Mouse (Mus musculus): ENCODE results near the gene Cpne9. TPM values are rescaled to one million over a fixed set of nuclear protein-coding genes. Genes with fewer than 3 reads are reported as not detected.

Gene Cpne9
- polyA plus RNA-seq (2012; ENCODE audit: insufficient read depth, insufficient read length, missing spikeins), result 0.44 and 0.71 TPM in 2 replicates

GRCm38 (mm10) chr6:113282101-113282802, at the start of gene Cpne9:
TSS of gene Cpne9 (plus strand) at chr6:113282307.
- Histone ChIP-seq H3K4me3 (ENCODE audit: insufficient read depth, low read depth, low read length) (no peak within 1 kb of the TSS), H3K27ac (replicated peaks; ENCODE audit: low read depth, low read length) (no peak within 1 kb of the TSS), H3K4me1 (ENCODE audit: control insufficient read depth, insufficient read depth, insufficient read length, low read length) (peaks cover 3% of the 10 kb centered on the region; the same call in 1 of the 2 replicates)

GRCm38 (mm10) chr6:113235141-113235540, 47.0 kb upstream of the Cpne9 start:
- Histone ChIP-seq H3K4me1 (ENCODE audit: control insufficient read depth, insufficient read depth, insufficient read length, low read length) (peaks cover 7% of the 10 kb centered on the region; the same call in 1 of the 2 replicates), H3K4me3 (ENCODE audit: insufficient read depth, low read depth, low read length) (no peak overlapping the region), H3K27ac (replicated peaks; ENCODE audit: low read depth, low read length) (no peak overlapping the region)

GRCm38 (mm10) chr6:113237542-113238270, 44.4 kb upstream of the Cpne9 start, which contains the start of gene Mtmr14:
TSS of gene Mtmr14 (plus strand) at chr6:113237843.
- Histone ChIP-seq H3K4me3 (ENCODE audit: insufficient read depth, low read depth, low read length) (peak within 1 kb of the TSS; percentile 77), H3K27ac (replicated peaks; ENCODE audit: low read depth, low read length) (peak within 1 kb of the TSS; percentile 53), H3K4me1 (ENCODE audit: control insufficient read depth, insufficient read depth, insufficient read length, low read length) (peaks cover 7% of the 10 kb centered on the region; the same call in 1 of the 2 replicates)

- Histone ChIP-seq H3K4me1 (ENCODE audit: control insufficient read depth, insufficient read depth, insufficient read length, low read length) (peaks cover 7% of the 10 kb centered on the region; the same call in 1 of the 2 replicates), H3K27ac (replicated peaks; ENCODE audit: low read depth, low read length) (peak overlapping the region; percentile 31; the same call in 1 of the 2 replicates), H3K4me3 (ENCODE audit: insufficient read depth, low read depth, low read length) (peak overlapping the region; percentile 77)
Measured at GRCm38 (mm10) chr6:113238442-113238841, 43.7 kb upstream of the Cpne9 start.

GRCm38 (mm10) chr6:113242753-113243152, 39.4 kb upstream of the Cpne9 start:
- H3K4me3 ChIP-seq (ENCODE audit: insufficient read depth, low read depth, low read length), result no peak overlapping the region
- peaks cover 10% of the 10 kb centered on the region; the same call in 1 of the 2 replicates for H3K4me1 ChIP-seq (ENCODE audit: control insufficient read depth, insufficient read depth, insufficient read length, low read length)
- H3K27ac ChIP-seq (replicated peaks; ENCODE audit: low read depth, low read length), result no peak overlapping the region

GRCm38 (mm10) chr6:113245585-113245984, 36.5 kb upstream of the Cpne9 start:
- Histone ChIP-seq H3K4me3 (ENCODE audit: insufficient read depth, low read depth, low read length) (no peak overlapping the region), H3K27ac (replicated peaks; ENCODE audit: low read depth, low read length) (no peak overlapping the region), H3K4me1 (ENCODE audit: control insufficient read depth, insufficient read depth, insufficient read length, low read length) (peaks cover 5% of the 10 kb centered on the region; the same call in 1 of the 2 replicates)

GRCm38 (mm10) chr6:113250786-113251185, 31.3 kb upstream of the Cpne9 start:
- no peak overlapping the region for H3K27ac ChIP-seq (replicated peaks; ENCODE audit: low read depth, low read length)
- H3K4me3 ChIP-seq (ENCODE audit: insufficient read depth, low read depth, low read length), result no peak overlapping the region
- H3K4me1 ChIP-seq (ENCODE audit: control insufficient read depth, insufficient read depth, insufficient read length, low read length), result peaks cover 5% of the 10 kb centered on the region; the same call in 1 of the 2 replicates

- H3K4me3 ChIP-seq (ENCODE audit: insufficient read depth, low read depth, low read length), result no peak overlapping the region
- H3K27ac ChIP-seq (replicated peaks; ENCODE audit: low read depth, low read length), result no peak overlapping the region
Measured at GRCm38 (mm10) chr6:113251921-113252320, 30.2 kb upstream of the Cpne9 start.

GRCm38 (mm10) chr6:113254899-113255298, 27.2 kb upstream of the Cpne9 start:
- H3K4me1 ChIP-seq (ENCODE audit: control insufficient read depth, insufficient read depth, insufficient read length, low read length), result no peaks in the 10 kb centered on the region
- no peak overlapping the region for H3K27ac ChIP-seq (replicated peaks; ENCODE audit: low read depth, low read length)
- H3K4me3 ChIP-seq (ENCODE audit: insufficient read depth, low read depth, low read length), result no peak overlapping the region

More at GRCm38 (mm10) chr6:113251921-113252320, 30.2 kb upstream of the Cpne9 start:
- H3K4me1 ChIP-seq (ENCODE audit: control insufficient read depth, insufficient read depth, insufficient read length, low read length), result peaks cover 2% of the 10 kb centered on the region; the same call in 1 of the 2 replicates

- Histone ChIP-seq H3K27ac (replicated peaks; ENCODE audit: low read depth, low read length) (no peak overlapping the region), H3K4me1 (ENCODE audit: control insufficient read depth, insufficient read depth, insufficient read length, low read length) (0 out of 2 replicates have a peak, but pooled peaks cover 2% of the 10 kb centered on the region), H3K4me3 (ENCODE audit: insufficient read depth, low read depth, low read length) (no peak overlapping the region)
Measured at GRCm38 (mm10) chr6:113261174-113261858, 20.8 kb upstream of the Cpne9 start.

- Histone ChIP-seq H3K4me3 (ENCODE audit: insufficient read depth, low read depth, low read length) (no peak overlapping the region), H3K4me1 (ENCODE audit: control insufficient read depth, insufficient read depth, insufficient read length, low read length) (peaks cover 13% of the 10 kb centered on the region), H3K27ac (replicated peaks; ENCODE audit: low read depth, low read length) (no peak overlapping the region)
Measured at GRCm38 (mm10) chr6:113263531-113263930, 18.6 kb upstream of the Cpne9 start.

GRCm38 (mm10) chr6:113264429-113264828, 17.7 kb upstream of the Cpne9 start:
- no peak overlapping the region for H3K4me3 ChIP-seq (ENCODE audit: insufficient read depth, low read depth, low read length)
- H3K4me1 ChIP-seq (ENCODE audit: control insufficient read depth, insufficient read depth, insufficient read length, low read length), result peaks cover 16% of the 10 kb centered on the region
- H3K27ac ChIP-seq (replicated peaks; ENCODE audit: low read depth, low read length), result no peak overlapping the region

GRCm38 (mm10) chr6:113266996-113267655, 15.0 kb upstream of the Cpne9 start:
- Histone ChIP-seq H3K4me3 (ENCODE audit: insufficient read depth, low read depth, low read length) (no peak overlapping the region), H3K4me1 (ENCODE audit: control insufficient read depth, insufficient read depth, insufficient read length, low read length) (peaks cover 16% of the 10 kb centered on the region), H3K27ac (replicated peaks; ENCODE audit: low read depth, low read length) (peak overlapping the region; percentile 85)

- H3K4me1 ChIP-seq (ENCODE audit: control insufficient read depth, insufficient read depth, insufficient read length, low read length), result peaks cover 16% of the 10 kb centered on the region
- peak overlapping the region; percentile 55 for H3K27ac ChIP-seq (replicated peaks; ENCODE audit: low read depth, low read length)
- H3K4me3 ChIP-seq (ENCODE audit: insufficient read depth, low read depth, low read length), result no peak overlapping the region
Measured at GRCm38 (mm10) chr6:113267988-113268387, 14.1 kb upstream of the Cpne9 start.
